Mouse (Mus musculus): Measurements from ENCODE around the gene Cenps. TPM values are rescaled to one million over a fixed set of nuclear protein-coding genes. Genes with fewer than 3 reads are reported as not detected.

Cenps gene
- total and polyA plus RNA-seq, 3 experiments, result 19.5 to 74.6 (median 43.7) TPM

- H3K36me3 ChIP-seq (replicated peaks in 1 of 2; ENCODE audit: control insufficient read depth in 1 of 2, insufficient read depth in 1 of 2, low read length in 1 of 2), result peaks cover 32 to 58% of the 10 kb centered on the region in 2 experiments
- no peaks in the 10 kb centered on the region for H3K27me3 ChIP-seq (replicated peaks)
- TF ChIP-seq ZNF384 (IDR thresholded peaks at IDR 0.05; ENCODE audit: low read depth, low read length) (peak; percentile 36; the same call in 1 of the 2 replicates), RAD21 (IDR thresholded peaks at IDR 0.05; ENCODE audit: low read depth, low read length) (peak; percentile 46), SMC3 (IDR thresholded peaks at IDR 0.05; ENCODE audit: low read depth, low read length) (peak; percentile 36), JUN (IDR thresholded peaks at IDR 0.05; ENCODE audit: insufficient read depth, low read depth, low read length) (no peak), TCF12 (IDR thresholded peaks at IDR 0.05; ENCODE audit: low read depth, low read length) (no peak), CTCF (conservative IDR thresholded peaks at IDR 0.05 in 1 of 2, IDR thresholded peaks at IDR 0.05 in 1 of 2; ENCODE audit: low read depth in 2 of 2, low read length in 2 of 2) (peak in 1 of 2 experiments; percentile 58; a peak in 2 of 4 replicates)
- 0 out of 2 replicates have a peak overlapping the region, but pooled peaks have one; percentile 9 for H3K4me2 ChIP-seq (ENCODE audit: insufficient read depth, low read depth, poor library complexity, severe bottlenecking)
- dilution Hi-C loops (cut with MboI; ENCODE audit: extremely low pct_ligation_motif_present, extremely low pct_unique_long_range_greater_than_20kb, low sequenced_read_pairs) (no loop called here), in situ Hi-C loops (cut with MboI; ENCODE audit: low pct_ligation_motif_present, low pct_unique_long_range_greater_than_20kb, low sequenced_read_pairs) (loop anchor here (25.0 kb wide), 1 partner anchor 548 kb away; the partner anchor contains the start of gene Pik3cd)
- H3K27ac ChIP-seq (ENCODE audit: insufficient read depth, low read depth), result no peak overlapping the region
- no peaks in the 10 kb centered on the region for H3K9me3 ChIP-seq (replicated peaks; ENCODE audit: low read length)
- no peak overlapping the region for H3K9ac ChIP-seq (ENCODE audit: insufficient read depth, low read depth)
- H3K4me1 ChIP-seq (ENCODE audit: control insufficient read depth in 1 of 2, insufficient read depth in 2 of 2), result peaks cover 0 to 38% of the 10 kb centered on the region in 2 experiments; a peak in 2 of 4 replicates
- peaks cover 14% of the 10 kb centered on the region for H3K79me2 ChIP-seq (replicated peaks; ENCODE audit: control insufficient read depth, extremely low read depth, insufficient read depth, poor library complexity, severe bottlenecking)
- DNase-seq (ENCODE audit: extremely low read depth), result peak; percentile 48
- no peak overlapping the region for H3K4me3 ChIP-seq (replicated peaks in 1 of 3; ENCODE audit: low read depth in 2 of 3, low read length in 2 of 3, poor library complexity in 1 of 3)
Measured at GRCm38 (mm10) chr4:149164150-149164549, 26.7 kb upstream of the Cenps start.

DNA sequence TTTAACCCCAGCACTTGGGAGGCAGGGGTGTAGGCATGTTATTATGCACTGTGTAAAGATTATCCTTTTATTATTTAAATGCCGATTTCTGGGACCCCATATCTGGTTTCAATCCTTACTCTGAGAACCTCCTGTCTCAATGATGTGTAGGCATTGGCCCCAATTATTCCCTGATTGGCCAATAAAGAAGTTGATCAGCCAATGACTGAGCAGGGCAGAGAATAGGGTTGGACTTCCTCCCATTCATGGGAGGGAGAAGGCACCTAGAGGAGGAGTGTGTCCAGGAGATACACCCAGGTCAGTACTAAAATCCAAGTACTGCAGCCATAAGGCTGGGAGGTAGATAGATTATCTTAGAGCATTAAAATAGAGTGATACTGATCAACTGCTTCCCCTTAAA is 25.8 kb upstream of the Cenps start:
- Histone ChIP-seq H3K4me3 (replicated peaks in 1 of 3; ENCODE audit: low read depth in 2 of 3, low read length in 2 of 3, poor library complexity in 1 of 3) (no peak overlapping the region), H3K36me3 (replicated peaks in 1 of 2; ENCODE audit: control insufficient read depth in 1 of 2, insufficient read depth in 1 of 2, low read length in 1 of 2) (peaks cover 41 to 68% of the 10 kb centered on the region in 2 experiments)

GRCm38 (mm10) chr4:149161166-149161565 is 23.7 kb upstream of the Cenps start:
- Histone ChIP-seq H3K4me2 (ENCODE audit: insufficient read depth, low read depth, poor library complexity, severe bottlenecking) (no peak overlapping the region), H3K9me3 (replicated peaks; ENCODE audit: low read length) (no peaks in the 10 kb centered on the region), H3K27ac (ENCODE audit: insufficient read depth, low read depth) (no peak overlapping the region), H3K4me3 (replicated peaks in 1 of 3; ENCODE audit: low read depth in 2 of 3, low read length in 2 of 3, poor library complexity in 1 of 3) (no peak overlapping the region), H3K27me3 (replicated peaks) (no peaks in the 10 kb centered on the region), H3K9ac (ENCODE audit: insufficient read depth, low read depth) (no peak overlapping the region), H3K36me3 (replicated peaks in 1 of 2; ENCODE audit: control insufficient read depth in 1 of 2, insufficient read depth in 1 of 2, low read length in 1 of 2) (peaks cover 59 to 88% of the 10 kb centered on the region in 2 experiments), H3K79me2 (replicated peaks; ENCODE audit: control insufficient read depth, extremely low read depth, insufficient read depth, poor library complexity, severe bottlenecking) (peaks cover 12% of the 10 kb centered on the region), H3K4me1 (ENCODE audit: control insufficient read depth in 1 of 2, insufficient read depth in 2 of 2) (peaks cover 0 to 31% of the 10 kb centered on the region in 2 experiments; a peak in 2 of 4 replicates)
- no peak for TF ChIP-seq SMC3 (IDR thresholded peaks at IDR 0.05; ENCODE audit: low read depth, low read length)
- TF ChIP-seq RAD21 (IDR thresholded peaks at IDR 0.05; ENCODE audit: low read depth, low read length), result no peak
- no peak for TF ChIP-seq NELFE (IDR thresholded peaks at IDR 0.05; ENCODE audit: low read depth, low read length)
- no peak for TF ChIP-seq MAZ (IDR thresholded peaks at IDR 0.05; ENCODE audit: low read depth, low read length)
- no peak for TF ChIP-seq ETS1 (conservative IDR thresholded peaks at IDR 0.05; ENCODE audit: low read depth, low read length)
- TF ChIP-seq BHLHE40 (IDR thresholded peaks at IDR 0.05; ENCODE audit: low read depth, low read length), result no peak
- no peak for TF ChIP-seq ELF1 (IDR thresholded peaks at IDR 0.05; ENCODE audit: low read depth, low read length)
- no peak for TF ChIP-seq MYC (IDR thresholded peaks at IDR 0.05; ENCODE audit: low read depth, low read length)
- no peak for TF ChIP-seq USF2 (conservative IDR thresholded peaks at IDR 0.05; ENCODE audit: low read depth, low read length)
- TF ChIP-seq IRF4 (IDR thresholded peaks at IDR 0.05; ENCODE audit: low read depth, low read length), result no peak
- TF ChIP-seq ZKSCAN1 (IDR thresholded peaks at IDR 0.05; ENCODE audit: borderline replicate concordance, low read depth, low read length), result no peak
- TF ChIP-seq RCOR1 (conservative IDR thresholded peaks at IDR 0.05; ENCODE audit: low read depth, low read length), result no peak
- TF ChIP-seq SIN3A (IDR thresholded peaks at IDR 0.05; ENCODE audit: low read length), result no peak
- no peak for TF ChIP-seq TCF12 (IDR thresholded peaks at IDR 0.05; ENCODE audit: low read depth, low read length)
- no peak for TF ChIP-seq E2F4 (IDR thresholded peaks at IDR 0.05; ENCODE audit: insufficient replicate concordance, low read depth, low read length)
- dilution Hi-C loops (cut with MboI; ENCODE audit: extremely low pct_ligation_motif_present, extremely low pct_unique_long_range_greater_than_20kb, low sequenced_read_pairs), result no loop called here
- in situ Hi-C loops (cut with MboI; ENCODE audit: low pct_ligation_motif_present, low pct_unique_long_range_greater_than_20kb, low sequenced_read_pairs), result loop anchor here (25.0 kb wide), 1 partner anchor 551 kb away; the partner anchor contains the start of gene Pik3cd
- no peak for DNase-seq (ENCODE audit: extremely low read depth)

More for the DNA sequence above, 25.8 kb upstream of the Cenps start:
- H3K4me1 ChIP-seq (ENCODE audit: control insufficient read depth in 1 of 2, insufficient read depth in 2 of 2), result peaks cover 0 to 31% of the 10 kb centered on the region in 2 experiments; a peak in 2 of 4 replicates
- DNase-seq (ENCODE audit: extremely low read depth), result peak; percentile 37
- dilution Hi-C loops (cut with MboI; ENCODE audit: extremely low pct_ligation_motif_present, extremely low pct_unique_long_range_greater_than_20kb, low sequenced_read_pairs) (no loop called here), in situ Hi-C loops (cut with MboI; ENCODE audit: low pct_ligation_motif_present, low pct_unique_long_range_greater_than_20kb, low sequenced_read_pairs) (loop anchor here (25.0 kb wide), 1 partner anchor 549 kb away; the partner anchor contains the start of gene Pik3cd)
- H3K79me2 ChIP-seq (replicated peaks; ENCODE audit: control insufficient read depth, extremely low read depth, insufficient read depth, poor library complexity, severe bottlenecking), result peaks cover 14% of the 10 kb centered on the region
- no peaks in the 10 kb centered on the region for H3K27me3 ChIP-seq (replicated peaks)
- no peak for TF ChIP-seq HCFC1 (IDR thresholded peaks at IDR 0.05; ENCODE audit: low read depth, low read length)
- H3K9ac ChIP-seq (ENCODE audit: insufficient read depth, low read depth), result no peak overlapping the region
- no peak overlapping the region for H3K27ac ChIP-seq (ENCODE audit: insufficient read depth, low read depth)
- H3K4me2 ChIP-seq (ENCODE audit: insufficient read depth, low read depth, poor library complexity, severe bottlenecking), result no peak overlapping the region
- no peaks in the 10 kb centered on the region for H3K9me3 ChIP-seq (replicated peaks; ENCODE audit: low read length)

Data from CH12.LX (cell line).